Mouse (Mus musculus) gastrocnemius, adult 8-10 months (tissue): ENCODE measurements around the gene Socs2. TPM values are rescaled to one million over a fixed set of nuclear protein-coding genes. Genes with fewer than 3 reads are reported as not detected.

ENCODE experiments used
- DNase-seq, 2 experiments: peaks; one replicate each; pipeline ENCODE4 v3.0.0; 2022; ENCODE audit warnings: low spot score in 2 of 2
- total RNA-seq, 4 experiments: library from RNA; stranded (reverse); gene quantifications; 2 replicates each; pipeline ENCODE4 v1.2.4; 2022

Gene Socs2
- total RNA-seq, 4 experiments from 2014 or later = 7.2 to 37.6 (median 13.4) TPM

DNA sequence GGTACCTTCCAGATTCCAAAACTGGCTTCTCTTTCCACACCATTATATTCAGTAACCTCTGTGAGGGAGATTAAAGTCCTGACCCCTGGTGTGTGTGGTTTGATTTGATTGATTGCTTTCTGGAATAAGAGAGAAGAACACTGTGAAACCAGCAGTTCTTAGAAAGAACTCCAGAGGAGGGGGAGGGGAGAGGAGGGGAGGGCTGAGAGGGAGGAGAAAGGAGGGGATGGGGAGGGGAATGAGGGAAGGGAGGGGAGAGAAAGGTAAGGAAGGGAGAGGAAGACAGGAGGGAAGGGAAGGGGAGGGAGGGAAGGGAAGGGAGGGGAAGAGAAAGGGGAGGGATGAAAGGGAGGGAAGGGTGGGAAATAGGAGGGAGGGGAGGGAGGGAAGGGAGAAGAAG, 62.3 kb downstream of the Socs2 start:
- no peak for DNase-seq

DNA sequence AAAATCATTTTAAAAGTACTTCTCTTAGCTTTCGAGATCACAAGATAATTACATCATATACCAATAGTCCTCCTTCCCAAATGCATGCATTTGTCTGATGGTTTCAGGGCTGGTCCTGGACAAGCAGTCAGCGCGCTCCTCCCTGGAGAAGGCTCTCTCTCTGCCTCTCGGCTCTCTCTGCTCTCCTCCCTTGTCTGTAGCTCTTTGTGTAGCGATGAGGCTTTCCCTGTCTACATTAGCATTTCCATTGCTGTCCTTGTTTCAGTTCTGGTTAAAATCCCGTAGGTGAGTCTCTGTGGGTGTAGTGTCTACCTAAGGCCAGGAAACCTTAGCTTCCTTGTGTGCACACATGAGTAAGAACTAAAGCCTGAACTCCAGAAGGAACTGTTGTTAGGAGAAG, 62.9 kb downstream of the Socs2 start:
- no peak for DNase-seq

DNA sequence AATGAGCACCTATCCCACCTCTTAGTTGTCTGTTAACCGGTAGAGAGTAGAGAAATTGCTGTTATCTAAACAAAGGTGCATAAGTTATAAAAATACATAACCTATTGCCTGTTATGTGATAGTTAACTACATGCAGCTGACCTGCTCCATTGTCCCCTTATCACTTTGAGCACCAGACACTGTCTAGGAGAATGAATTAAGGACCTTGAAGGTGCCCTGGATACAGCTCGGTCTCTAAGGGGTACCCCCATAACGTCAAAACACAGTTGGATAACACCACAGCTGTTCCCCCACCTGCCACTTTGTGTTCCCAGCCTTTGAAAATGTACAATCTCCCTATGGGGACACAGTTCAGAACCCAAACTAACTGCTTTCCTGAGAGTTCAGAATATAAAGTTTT, 68.5 kb downstream of the Socs2 start:
- DNase-seq = no peak

DNA sequence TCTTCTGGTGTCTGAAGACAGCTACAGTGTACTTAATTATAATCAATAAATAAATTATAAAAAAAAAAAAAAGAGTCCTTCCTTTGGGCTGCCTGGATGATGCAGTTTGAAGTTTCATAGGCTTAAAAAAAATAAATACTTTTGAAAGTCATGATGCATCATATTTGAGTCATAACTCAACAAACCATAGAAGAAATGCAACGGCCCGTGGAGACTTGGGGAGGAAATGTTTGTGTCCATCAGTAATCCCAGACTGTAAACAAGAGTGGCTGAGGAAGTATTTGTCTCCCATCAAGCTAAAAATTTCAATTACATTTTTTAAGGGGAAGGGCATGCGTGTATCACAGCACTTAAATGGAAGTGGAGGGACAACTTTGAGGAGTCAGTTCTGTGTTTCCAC, 69.2 kb downstream of the Socs2 start:
- DNase-seq = no peak

DNA sequence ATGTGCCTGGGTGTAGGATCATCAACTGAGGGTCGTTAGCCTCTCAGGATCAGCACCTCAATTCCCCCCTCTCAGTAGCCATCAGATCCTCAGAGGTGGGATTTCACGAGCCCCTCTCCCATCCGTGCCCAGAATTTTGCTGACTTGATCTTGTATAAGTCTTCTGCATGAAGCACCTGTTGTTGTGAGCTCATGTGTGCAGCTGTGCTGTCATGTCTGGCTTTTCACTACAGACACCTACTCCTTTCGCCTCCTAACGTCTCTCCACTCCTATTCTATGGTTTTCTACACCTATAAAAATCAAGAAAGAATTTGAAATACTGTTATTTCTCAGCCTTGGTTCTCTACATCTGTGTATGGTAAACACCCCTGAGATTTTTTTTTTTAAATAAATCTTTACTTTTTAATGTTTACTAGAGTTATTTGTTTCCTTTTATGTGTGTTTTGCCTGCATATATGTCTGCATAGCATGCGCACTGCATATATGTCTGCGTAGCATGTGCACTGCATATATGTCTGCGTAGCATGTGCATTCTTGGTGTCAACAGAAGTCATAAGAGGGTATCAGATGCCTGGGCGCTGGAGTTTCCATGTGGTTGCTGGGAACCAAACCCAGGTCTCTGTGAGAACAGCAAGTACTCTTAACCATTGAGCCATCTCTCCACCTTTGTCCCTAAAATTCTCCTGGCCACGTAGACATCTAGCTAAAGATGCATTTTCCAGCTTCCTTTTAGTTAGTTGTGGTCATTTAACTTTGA, 74.0 kb downstream of the Socs2 start:
- no peak for DNase-seq

DNA sequence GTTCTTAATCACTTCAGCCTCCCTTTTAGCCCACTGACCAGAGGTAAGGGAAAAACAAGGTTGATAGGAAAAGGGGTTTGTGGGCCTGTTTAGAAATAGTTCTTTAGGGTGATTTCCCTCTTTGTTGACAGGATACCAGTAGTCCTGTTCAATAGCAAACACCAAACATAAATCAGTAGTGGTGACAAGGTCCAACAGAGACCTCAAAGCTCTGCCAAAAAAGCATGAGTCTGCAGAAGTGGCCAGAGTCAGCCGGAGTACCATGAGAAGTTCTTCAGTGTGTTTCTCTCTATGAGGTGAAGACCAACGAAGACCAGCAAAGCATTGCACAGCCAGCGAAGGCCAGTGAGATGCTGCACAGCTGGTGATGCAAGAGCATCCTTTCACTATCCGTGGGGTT, 76.3 kb downstream of the Socs2 start:
- no peak for DNase-seq

DNA sequence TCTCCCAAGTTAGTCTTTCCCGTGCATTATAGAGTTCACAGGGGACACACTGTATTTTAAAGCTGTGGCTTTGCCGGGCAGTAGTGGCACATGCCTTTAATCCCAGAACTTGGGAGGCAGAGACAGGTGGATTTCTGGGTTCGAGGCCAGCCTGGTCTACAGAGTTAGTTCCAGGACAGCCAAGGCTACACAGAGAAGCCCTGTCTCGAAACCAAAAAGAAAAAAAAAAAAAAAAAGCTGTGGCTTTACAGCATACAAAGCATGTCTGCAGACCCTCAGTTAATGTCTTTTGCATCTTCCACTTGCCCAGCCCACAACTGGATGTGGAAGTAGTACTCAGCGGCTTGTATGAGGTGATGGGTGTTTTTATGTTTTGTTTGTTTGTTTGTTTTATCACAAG, 79.4 kb downstream of the Socs2 start:
- no peak for DNase-seq

DNA sequence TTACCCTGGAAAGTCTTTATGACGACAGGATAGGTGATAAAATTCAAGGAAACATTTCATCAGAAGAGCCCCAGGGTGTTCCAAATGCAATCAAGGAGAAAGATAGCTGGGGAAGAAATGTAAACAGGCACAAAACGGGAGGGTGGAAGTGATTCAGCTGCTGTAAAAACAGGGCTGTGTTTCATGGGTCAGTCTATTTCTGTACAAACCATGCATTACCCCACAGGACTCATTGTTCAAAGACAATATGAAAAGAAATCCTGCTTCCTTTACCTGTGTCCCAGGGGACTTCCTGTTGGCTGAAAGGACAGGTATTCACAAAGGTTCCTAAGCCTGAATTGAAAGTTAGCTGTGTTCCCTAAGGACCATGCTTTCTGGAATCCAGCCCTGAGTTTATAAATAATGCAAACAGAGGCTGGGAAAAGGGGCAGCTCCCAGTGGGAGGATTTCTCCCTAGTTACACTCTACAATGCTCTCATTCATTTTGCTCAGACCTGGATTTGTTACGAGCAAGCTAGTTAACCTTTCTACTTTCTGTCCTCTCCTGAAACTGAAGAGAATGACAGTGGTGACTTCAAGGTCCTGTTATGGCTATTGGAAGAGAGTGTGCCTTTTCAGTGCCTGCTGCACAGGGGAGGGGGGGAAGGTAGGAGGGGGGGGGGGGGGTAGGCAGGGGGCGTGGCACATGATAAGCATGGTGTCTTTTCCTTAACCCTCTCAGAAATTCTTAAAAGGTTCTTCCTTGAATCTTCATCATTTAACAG, 80.0 kb downstream of the Socs2 start:
- DNase-seq = no peak

Other genes with a start within 250 kb of the Socs2 start
- 10 to 100 TPM in 1 of 4 experiments, 1 to 10 TPM in 3; 6.7 to 18.0 (median 8.4) TPM for gene Cradd, start 93.0 kb downstream of the Socs2 start, total RNA-seq
- gene Mrpl42, start 84.8 kb upstream of the Socs2 start, total RNA-seq = 100 to 1,000 TPM; 278 to 304 (median 295) TPM
- 10 to 100 TPM; 57.2 to 77.8 (median 64.6) TPM for gene Ube2n, start 98.0 kb upstream of the Socs2 start, total RNA-seq
- gene Nudt4, start 147.0 kb upstream of the Socs2 start, total RNA-seq = 100 to 1,000 TPM; 270 to 418 (median 347) TPM